Mouse (Mus musculus) E14TG2a.4 (cell line): ENCODE results near the gene Six4.

Source experiments
- H3K27me3 ChIP-seq: 2 replicates; pipeline ENCODE4 v1.6.1; 2014; ENCODE audit warnings: low read length, control low read depth; ENCODE audit not compliant: insufficient read depth
- H3K36me3 ChIP-seq: 2 replicates; pipeline ENCODE4 v1.6.1; 2014; ENCODE audit warnings: low read length, control low read depth; ENCODE audit not compliant: insufficient read depth
- H3K4me1 ChIP-seq: replicated peaks from 2 replicates; pipeline ENCODE4 v1.6.1; 2014; ENCODE audit warnings: low read depth, low read length, control low read depth
- H3K4me3 ChIP-seq: replicated peaks from 2 replicates; pipeline ENCODE4 v1.5.1; 2014; ENCODE audit warnings: mild to moderate bottlenecking, low read length
- H3K9me3 ChIP-seq: 2 replicates; pipeline ENCODE4 v1.6.1; 2014; ENCODE audit warnings: low read length, control low read depth
- CTCF ChIP-seq: conservative IDR thresholded peaks from 2 replicates; pipeline ENCODE4 v1.5.1; 2014; ENCODE audit warnings: low read length
- NANOG ChIP-seq: IDR thresholded peaks from 2 replicates; pipeline ENCODE4 v1.6.1; 2014; ENCODE audit warnings: borderline replicate concordance, low read length, mixed read lengths
- POU5F1 ChIP-seq: IDR thresholded peaks from 2 replicates; pipeline ENCODE4 v1.6.1; 2014; ENCODE audit warnings: low read length, borderline replicate concordance

The Six4 gene

GRCm38 (mm10) chr12:73094605-73095004 is 18.7 kb downstream of the Six4 start:
- Histone ChIP-seq H3K4me1 (peaks cover 93% of the 10 kb centered on the region), H3K27me3 (no peaks in the 10 kb centered on the region)
- TF ChIP-seq NANOG (no peak), CTCF (no peak), POU5F1 (no peak)

DNA sequence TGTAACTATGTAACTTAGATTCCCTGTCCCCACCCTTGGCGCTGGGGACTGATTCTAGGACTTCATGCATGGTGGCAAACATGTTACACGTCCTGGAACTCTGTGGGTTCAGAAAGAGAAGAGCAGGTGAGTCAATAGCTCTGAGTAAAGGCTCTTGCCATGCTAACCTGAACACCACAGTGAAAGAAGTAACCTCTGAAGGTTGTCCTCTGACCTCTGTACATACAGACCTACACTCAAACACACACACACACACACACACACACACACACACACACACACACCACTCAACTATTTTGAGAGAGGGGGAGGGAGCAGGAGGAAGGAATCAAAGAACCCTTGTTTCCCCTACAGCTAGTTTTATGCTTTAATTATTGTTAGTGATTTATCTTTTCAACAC is 19.1 kb downstream of the Six4 start:
- H3K4me1 ChIP-seq, result peaks cover 94% of the 10 kb centered on the region
- no peaks in the 10 kb centered on the region for H3K27me3 ChIP-seq
- no peak overlapping the region for H3K4me3 ChIP-seq
- TF ChIP-seq CTCF, result no peak
- TF ChIP-seq POU5F1, result no peak
- no peak for TF ChIP-seq NANOG
- H3K9me3 ChIP-seq, result no peaks in the 10 kb centered on the region
- H3K36me3 ChIP-seq, result peaks cover 26% of the 10 kb centered on the region

More at GRCm38 (mm10) chr12:73094605-73095004, 18.7 kb downstream of the Six4 start:
- H3K36me3 ChIP-seq, result peaks cover 28% of the 10 kb centered on the region
- no peak overlapping the region for H3K4me3 ChIP-seq
- H3K9me3 ChIP-seq, result no peaks in the 10 kb centered on the region

GRCm38 (mm10) chr12:73090672-73091335 is 22.5 kb downstream of the Six4 start:
- TF ChIP-seq CTCF, result no peak
- TF ChIP-seq NANOG, result no peak
- no peak for TF ChIP-seq POU5F1
- H3K4me3 ChIP-seq, result no peak overlapping the region

GRCm38 (mm10) chr12:73088911-73089310 is 24.3 kb downstream of the Six4 start:
- Histone ChIP-seq H3K4me3 (no peak overlapping the region), H3K4me1 (peaks cover 93% of the 10 kb centered on the region), H3K27me3 (no peaks in the 10 kb centered on the region), H3K9me3 (no peaks in the 10 kb centered on the region), H3K36me3 (peaks cover 8% of the 10 kb centered on the region; the same call in 1 of the 2 replicates)
- TF ChIP-seq POU5F1, result no peak
- no peak for TF ChIP-seq NANOG

More at GRCm38 (mm10) chr12:73090672-73091335, 22.5 kb downstream of the Six4 start:
- Histone ChIP-seq H3K27me3 (no peaks in the 10 kb centered on the region), H3K9me3 (no peaks in the 10 kb centered on the region), H3K4me1 (peaks cover 95% of the 10 kb centered on the region), H3K36me3 (peaks cover 8% of the 10 kb centered on the region; the same call in 1 of the 2 replicates)

DNA sequence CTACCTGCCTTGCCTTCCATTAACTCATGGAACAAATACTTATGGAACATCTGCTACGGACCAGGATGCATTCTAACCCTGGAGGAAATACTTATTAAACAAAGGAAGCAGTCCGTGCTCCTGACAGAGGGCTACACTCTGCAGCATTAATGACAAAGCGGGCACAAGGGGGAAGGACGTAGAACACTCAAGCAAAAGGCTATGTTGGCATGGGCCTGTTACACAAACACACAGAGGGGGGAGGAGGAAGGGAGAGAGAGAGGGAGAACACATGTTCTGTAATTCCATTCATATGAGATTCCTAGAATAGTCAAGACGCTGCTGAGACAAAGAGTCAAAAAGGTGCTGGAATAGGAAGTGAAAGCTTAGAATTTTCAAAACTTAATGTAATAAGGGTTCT is 24.8 kb downstream of the Six4 start:
- H3K4me1 ChIP-seq, result peaks cover 95% of the 10 kb centered on the region
- no peaks in the 10 kb centered on the region for H3K27me3 ChIP-seq
- no peak overlapping the region for H3K4me3 ChIP-seq
- H3K9me3 ChIP-seq, result no peaks in the 10 kb centered on the region
- peaks cover 8% of the 10 kb centered on the region; the same call in 1 of the 2 replicates for H3K36me3 ChIP-seq
- TF ChIP-seq NANOG (no peak), CTCF (no peak), POU5F1 (no peak)

GRCm38 (mm10) chr12:73087086-73087485 is 26.2 kb downstream of the Six4 start:
- TF ChIP-seq POU5F1, result no peak
- no peak for TF ChIP-seq NANOG
- no peak for TF ChIP-seq CTCF
- H3K4me1 ChIP-seq, result peaks cover 94% of the 10 kb centered on the region
- H3K9me3 ChIP-seq, result no peaks in the 10 kb centered on the region
- H3K27me3 ChIP-seq, result no peaks in the 10 kb centered on the region
- H3K36me3 ChIP-seq, result peaks cover 8% of the 10 kb centered on the region; the same call in 1 of the 2 replicates
- H3K4me3 ChIP-seq, result peak overlapping the region; percentile 43

- Histone ChIP-seq H3K27me3 (no peaks in the 10 kb centered on the region), H3K36me3 (peaks cover 5% of the 10 kb centered on the region; the same call in 1 of the 2 replicates), H3K9me3 (no peaks in the 10 kb centered on the region), H3K4me3 (peak overlapping the region; percentile 43), H3K4me1 (peaks cover 88% of the 10 kb centered on the region)
- TF ChIP-seq POU5F1 (peak; percentile 89), NANOG (peak; percentile 74), CTCF (no peak)
Measured at GRCm38 (mm10) chr12:73085739-73086630, 27.3 kb downstream of the Six4 start.

- H3K4me3 ChIP-seq, result peak overlapping the region; percentile 46; the same call in 1 of the 2 replicates
- no peaks in the 10 kb centered on the region for H3K36me3 ChIP-seq
- TF ChIP-seq CTCF (no peak), POU5F1 (no peak), NANOG (no peak)
- H3K27me3 ChIP-seq, result no peaks in the 10 kb centered on the region
- peaks cover 67% of the 10 kb centered on the region for H3K4me1 ChIP-seq
- H3K9me3 ChIP-seq, result no peaks in the 10 kb centered on the region
Measured at GRCm38 (mm10) chr12:73083773-73084172, 29.5 kb downstream of the Six4 start.
